Comparison of ENCODE assay signal across 9 mouse cellular contexts in the genomic region with DNA sequence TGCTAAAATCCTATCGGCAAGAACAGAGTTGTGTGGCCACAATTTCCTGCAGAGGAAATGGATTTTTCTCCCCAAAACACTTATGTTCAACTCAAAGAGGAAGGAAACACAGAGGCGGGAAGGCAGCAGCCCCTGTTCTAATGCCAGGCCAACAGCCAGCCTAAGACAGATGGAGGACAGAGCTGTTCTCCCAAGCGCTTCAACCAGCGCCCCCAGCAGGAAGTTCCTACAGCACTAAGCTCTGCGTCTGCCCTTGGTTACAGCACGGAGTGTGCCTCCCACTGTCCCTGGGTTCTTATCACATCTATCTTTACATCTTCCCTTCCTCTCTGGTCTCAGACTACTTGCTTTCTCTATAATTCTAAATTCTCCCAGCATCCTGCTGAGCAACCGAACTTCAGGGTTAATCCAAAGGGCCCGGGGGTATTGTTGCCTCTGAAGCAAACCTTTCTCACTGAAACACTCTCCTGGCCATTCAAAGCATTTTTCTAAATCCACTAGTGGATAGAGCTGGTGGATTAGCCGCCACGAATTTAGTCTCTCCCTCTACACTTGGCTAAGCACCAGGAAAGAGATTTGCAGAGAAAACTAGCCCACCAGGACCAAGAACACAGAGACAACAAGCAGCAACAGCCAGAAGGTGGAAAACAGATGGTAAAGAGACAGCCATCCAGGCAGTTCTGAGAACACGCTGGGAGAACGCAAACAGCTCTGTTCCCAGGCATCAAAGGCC. TPM values are rescaled to one million over a fixed set of nuclear protein-coding genes. Genes with fewer than 3 reads are reported as not detected.
DNase-seq lines count a peak whose midpoint lies in the region; ATAC-seq and TF ChIP-seq lines count a peak whose summit lies in the region.
"Had no signal": no experiment of that assay in that cellular context is flagged by ENCODE, and none has a peak within 500 bp of the region (broad histone marks: within the 10 kb centered on the region; RNA-seq: fewer than 3 reads in every experiment).

No protein-coding gene starts in this region.

- no peak for ATAC-seq in lung, postnatal 0 days
- 0 out of 2 replicates have a peak, but pooled peaks have one; percentile 11 for ATAC-seq in forebrain, embryonic 16.5 days

- H3K4me2 ChIP-seq in lung, postnatal 0 days (replicated peaks; ENCODE audit: low read depth, low read length), result no peak overlapping the region
- no peak overlapping the region for H3K4me2 ChIP-seq in forebrain, embryonic 16.5 days (ENCODE audit: low read length)
- H3K4me2 ChIP-seq: embryonic facial prominence, embryonic 12.5 days had no signal

- H3K9me3 ChIP-seq in lung, postnatal 0 days (ENCODE audit: low read length), result no peaks in the 10 kb centered on the region
- no peaks in the 10 kb centered on the region for H3K9me3 ChIP-seq in forebrain, embryonic 16.5 days (ENCODE audit: control insufficient read depth, low read length)
- H3K9me3 ChIP-seq in midbrain, embryonic 10.5 days (replicated peaks), result no peaks in the 10 kb centered on the region
- H3K9me3 ChIP-seq: embryonic facial prominence, embryonic 12.5 days had no signal

- H3K4me3 ChIP-seq in lung, postnatal 0 days (ENCODE audit: low read depth, low read length), result no peak overlapping the region
- no peak overlapping the region for H3K4me3 ChIP-seq in forebrain, embryonic 16.5 days (replicated peaks; ENCODE audit: low read length)
- no peak overlapping the region for H3K4me3 ChIP-seq in midbrain, embryonic 10.5 days
- H3K4me3 ChIP-seq: embryonic facial prominence, embryonic 12.5 days had no signal

- peak; percentile 51 for TF ChIP-seq CTCF in lung, postnatal 0 days (IDR thresholded peaks at IDR 0.05)

- WGBS in lung, postnatal 0 days, result 42% methylated on average over 12 of the region's 12 CpGs
- WGBS in forebrain, embryonic 16.5 days, result 17% methylated on average over 12 of the region's 12 CpGs
- 17% methylated on average over 12 of the region's 12 CpGs for WGBS in midbrain, embryonic 10.5 days

- H3K36me3 ChIP-seq in lung, postnatal 0 days (ENCODE audit: insufficient read depth, low read length), result no peaks in the 10 kb centered on the region
- H3K36me3 ChIP-seq in forebrain, embryonic 16.5 days (ENCODE audit: control insufficient read depth, insufficient read depth), result no peaks in the 10 kb centered on the region
- H3K36me3 ChIP-seq in midbrain, embryonic 10.5 days, result no peaks in the 10 kb centered on the region
- H3K36me3 ChIP-seq: embryonic facial prominence, embryonic 12.5 days had no signal

- H3K9ac ChIP-seq in lung, postnatal 0 days (replicated peaks; ENCODE audit: low read depth), result no peak overlapping the region
- H3K9ac ChIP-seq in forebrain, embryonic 16.5 days (replicated peaks; ENCODE audit: low read depth, low read length), result no peak overlapping the region
- H3K9ac ChIP-seq: embryonic facial prominence, embryonic 12.5 days had no signal

- no peaks in the 10 kb centered on the region for H3K4me1 ChIP-seq in lung, postnatal 0 days (ENCODE audit: insufficient read depth, low read depth, low read length)
- peaks cover 28% of the 10 kb centered on the region for H3K4me1 ChIP-seq in forebrain, embryonic 16.5 days (replicated peaks; ENCODE audit: control insufficient read depth, insufficient read depth, low read length)
- peaks cover 42% of the 10 kb centered on the region for H3K4me1 ChIP-seq in midbrain, embryonic 10.5 days

- peak; percentile 39 for DNase-seq in adrenal gland, postnatal 10 days
- no peak for DNase-seq in adrenal gland, postnatal 4 days (ENCODE audit: low spot score in 2 of 2)
- DNase-seq in lung, postnatal 0 days (ENCODE audit: low spot score), result no peak
- DNase-seq in lung, postnatal 14 days, result no peak
- DNase-seq in midbrain, embryonic 10.5 days (ENCODE audit: low spot score), result peak; percentile 55
- DNase-seq in thymus, postnatal 36 days, result peak; percentile 53 to 60
- DNase-seq in gastrocnemius, postnatal 36 days, result no peak

- intact Hi-C loops in gastrocnemius, postnatal 36 days (cut with DNase I), result no loop called here

- no peaks in the 10 kb centered on the region for H3K27me3 ChIP-seq in lung, postnatal 0 days (replicated peaks; ENCODE audit: insufficient read depth, low read length)
- H3K27me3 ChIP-seq in forebrain, embryonic 16.5 days (replicated peaks; ENCODE audit: control insufficient read depth, insufficient read depth, low read length), result peaks cover 6% of the 10 kb centered on the region
- peaks cover 60% of the 10 kb centered on the region for H3K27me3 ChIP-seq in midbrain, embryonic 10.5 days (ENCODE audit: low read depth, poor library complexity, severe bottlenecking)

- TF ChIP-seq EP300 in lung, postnatal 0 days (IDR thresholded peaks at IDR 0.05), result no peak

- H3K27ac ChIP-seq in lung, postnatal 0 days (ENCODE audit: low read length), result no peak overlapping the region
- no peak overlapping the region for H3K27ac ChIP-seq in forebrain, embryonic 16.5 days (ENCODE audit: low read length)
- peak overlapping the region; percentile 10 for H3K27ac ChIP-seq in midbrain, embryonic 10.5 days (replicated peaks)
- H3K27ac ChIP-seq: embryonic facial prominence, embryonic 12.5 days had no signal

RNA-seq across cellular contexts. Expression of a gene that starts 31.5 kb away (rescaled TPM):
- 100 to 1,000 TPM; 271 to 309 TPM for total RNA-seq in adrenal gland, postnatal 10 days (2021)
- 100 to 1,000 TPM; 241 to 253 TPM for total RNA-seq in adrenal gland, postnatal 4 days (2021)
- 190 and 191 TPM in 2 replicates for polyA plus RNA-seq in lung, postnatal 0 days (2015; fragmentation: Nextera tagmentation; extraction: Ambion mirVana)
- 179 and 181 TPM in 2 replicates for polyA plus RNA-seq in forebrain, embryonic 16.5 days (2015; fragmentation: Nextera tagmentation; extraction: Ambion mirVana)
- polyA plus RNA-seq in midbrain, embryonic 10.5 days (2016; fragmentation: Nextera tagmentation; extraction: Ambion mirVana), result 138 and 143 TPM in 2 replicates
- 100 to 1,000 TPM; 134 to 136 TPM for total RNA-seq in gastrocnemius, postnatal 36 days (2021)

Comparison
In these comparisons a context has a peak if more than half of its experiments do, and no peak if none do; other contexts are left out.
1. DNase-seq: peak in adrenal gland, postnatal 10 days (single experiment), midbrain, embryonic 10.5 days (single experiment) and thymus, postnatal 36 days (2 of 2); none in adrenal gland, postnatal 4 days (0 of 2), lung, postnatal 0 days (single experiment), lung, postnatal 14 days (single experiment) and gastrocnemius, postnatal 36 days (0 of 2).